Mouse (Mus musculus): Measurements from ENCODE around the gene Cadm1. TPM values are rescaled to one million over a fixed set of nuclear protein-coding genes. Genes with fewer than 3 reads are reported as not detected.
A peak's percentile ranks its signal among the peaks of the same experiment; 100 is the strongest.

The Cadm1 gene
- polyA plus RNA-seq, 1 experiment from 2014 or later: 207 TPM

DNA sequence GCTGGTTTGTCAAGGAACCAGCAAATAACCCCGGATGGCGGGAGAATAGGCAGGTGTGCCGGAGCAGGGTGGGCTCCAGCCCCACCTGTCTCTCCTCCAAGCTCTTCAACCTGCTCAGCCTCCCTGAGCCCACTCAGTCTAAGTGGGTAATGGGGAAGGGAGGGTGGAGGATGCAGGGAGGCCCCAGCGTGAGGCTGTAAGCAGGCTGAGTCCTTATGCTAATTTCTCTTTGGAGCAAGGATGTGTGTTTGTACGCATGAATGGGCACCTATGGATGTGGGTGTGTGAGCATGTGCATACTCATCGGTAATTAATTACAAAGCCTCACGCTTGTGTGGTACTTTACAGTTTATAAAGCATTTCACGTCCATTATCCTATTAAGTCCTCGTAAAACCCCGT, 370.8 kb downstream of the Cadm1 start:
- Histone ChIP-seq H3K9me3 (no peaks in the 10 kb centered on the region), H3K27ac (replicated peaks) (no peak overlapping the region), H3K9ac (no peak overlapping the region), H3K4me3 (no peak overlapping the region), H3K4me1 (replicated peaks) (peaks cover 26% of the 10 kb centered on the region), H3K27me3 (peaks cover 21% of the 10 kb centered on the region), H3K36me3 (no peaks in the 10 kb centered on the region), H3K4me2 (no peak overlapping the region)
- 34% methylated on average over 10 of the region's 10 CpGs for WGBS
- ATAC-seq (ENCODE audit: low FRiP score, low read depth): peak; percentile 64; the same call in 1 of the 2 replicates

DNA sequence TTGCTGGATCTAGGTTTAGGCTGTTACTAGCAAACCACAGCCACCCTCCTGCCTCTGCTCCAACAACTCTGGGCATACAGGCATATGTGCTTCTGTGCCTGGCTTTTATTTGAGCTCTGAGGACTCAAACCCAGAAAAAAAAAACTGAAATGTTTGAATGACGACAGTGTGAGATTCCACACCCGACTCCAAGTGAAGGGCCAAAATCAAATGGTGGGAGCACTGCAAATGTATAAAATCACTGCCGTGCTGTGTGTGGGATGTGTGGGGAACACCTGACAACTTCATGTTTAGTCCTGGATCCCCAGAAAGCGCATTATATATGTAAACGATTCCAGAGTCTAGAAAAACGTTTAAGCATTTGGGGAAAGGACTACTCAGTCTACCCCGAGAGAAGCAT, 373.7 kb downstream of the Cadm1 start:
- H3K4me3 ChIP-seq: no peak overlapping the region
- peaks cover 12% of the 10 kb centered on the region; the same call in 1 of the 2 replicates for H3K27me3 ChIP-seq
- H3K27ac ChIP-seq (replicated peaks): no peak overlapping the region
- H3K4me1 ChIP-seq (replicated peaks): peaks cover 27% of the 10 kb centered on the region
- WGBS: 49% methylated on average over 7 of the region's 7 CpGs
- H3K36me3 ChIP-seq: no peaks in the 10 kb centered on the region
- no peak overlapping the region for H3K9ac ChIP-seq
- ATAC-seq (ENCODE audit: low FRiP score, low read depth): no peak
- H3K9me3 ChIP-seq: no peaks in the 10 kb centered on the region
- H3K4me2 ChIP-seq: no peak overlapping the region

DNA sequence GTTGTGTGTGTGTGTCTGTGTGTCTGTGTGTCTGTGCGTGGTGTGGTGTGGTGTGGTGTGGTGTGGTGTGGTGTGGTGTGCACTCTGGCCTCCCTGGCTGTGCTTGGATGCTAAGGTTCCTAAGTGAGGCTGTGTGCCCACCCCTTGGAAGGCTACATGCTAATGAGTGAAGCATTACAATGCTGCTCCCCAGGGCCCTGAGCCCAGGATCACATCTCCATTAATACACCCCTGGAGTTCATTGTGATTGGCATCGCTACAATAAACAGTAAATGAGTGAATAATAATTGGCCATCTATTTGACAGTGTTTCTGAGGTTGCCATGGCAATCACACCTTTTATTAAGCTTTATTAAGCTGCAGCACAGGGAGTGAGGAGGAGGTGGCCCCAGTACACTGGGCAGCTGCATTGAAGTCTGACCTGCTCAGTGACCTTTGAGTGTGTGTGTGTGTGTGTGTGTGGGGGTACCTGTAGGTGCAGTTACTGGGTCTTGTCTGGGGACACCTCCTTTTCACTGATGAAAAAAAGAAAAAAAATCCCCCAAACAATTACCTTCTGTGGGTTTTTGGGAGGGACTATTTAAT, 374.5 kb downstream of the Cadm1 start:
- Histone ChIP-seq H3K9ac (no peak overlapping the region), H3K36me3 (no peaks in the 10 kb centered on the region), H3K27ac (replicated peaks) (no peak overlapping the region), H3K4me1 (replicated peaks) (peaks cover 34% of the 10 kb centered on the region), H3K4me2 (no peak overlapping the region), H3K4me3 (no peak overlapping the region), H3K9me3 (no peaks in the 10 kb centered on the region), H3K27me3 (peaks cover 12% of the 10 kb centered on the region; the same call in 1 of the 2 replicates)
- 0 out of 2 replicates have a peak, but pooled peaks have one; percentile 46 for ATAC-seq (ENCODE audit: low FRiP score, low read depth)
- WGBS: 28% methylated on average over 2 of the region's 2 CpGs

DNA sequence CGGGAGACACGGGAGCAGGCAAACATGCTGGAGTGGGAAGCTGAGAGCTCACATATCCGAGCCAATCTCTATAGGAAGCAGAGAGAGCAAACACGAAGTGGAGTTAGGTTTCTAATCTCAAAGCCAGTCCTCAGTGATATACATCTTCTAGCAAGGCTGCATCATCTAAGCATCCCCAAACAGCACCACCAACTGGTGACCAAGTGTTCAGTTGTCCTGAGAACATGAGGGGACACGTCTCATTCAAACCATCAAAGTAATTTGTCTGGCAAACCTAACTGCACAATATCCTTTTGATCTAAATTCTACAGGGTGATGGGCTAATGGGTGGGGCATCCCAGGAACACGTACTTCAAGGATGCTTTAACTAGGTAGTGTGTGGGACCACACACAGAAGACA, 376.5 kb downstream of the Cadm1 start:
- Histone ChIP-seq H3K4me3 (no peak overlapping the region), H3K9ac (no peak overlapping the region), H3K27ac (replicated peaks) (no peak overlapping the region), H3K4me1 (replicated peaks) (peaks cover 39% of the 10 kb centered on the region), H3K9me3 (no peaks in the 10 kb centered on the region), H3K36me3 (no peaks in the 10 kb centered on the region), H3K27me3 (peaks cover 12% of the 10 kb centered on the region; the same call in 1 of the 2 replicates), H3K4me2 (no peak overlapping the region)
- WGBS: 63% methylated on average over 6 of the region's 6 CpGs
- ATAC-seq (ENCODE audit: low FRiP score, low read depth): no peak
